In genomic region chr1:75570403-75570802, GRCm38 (mm10) we compare ENCODE assay signal across 17 mouse cellular contexts. TPM values are rescaled to one million over a fixed set of nuclear protein-coding genes. Genes with fewer than 3 reads are reported as not detected.
DNase-seq lines count a peak whose midpoint lies in the region; ATAC-seq lines count a peak whose summit lies in the region.
"Had no signal": no experiment of that assay in that cellular context is flagged by ENCODE, and none has a peak within 500 bp of the region (broad histone marks: within the 10 kb centered on the region; RNA-seq: fewer than 3 reads in every experiment).

No protein-coding gene starts in this region.

- 66% methylated on average over 6 of the region's 6 CpGs for WGBS in embryonic facial prominence, embryonic 14.5 days
- 70% methylated on average over 6 of the region's 6 CpGs for WGBS in embryonic facial prominence, embryonic 10.5 days
- WGBS in heart, embryonic 11.5 days (ENCODE audit: insufficient replicate concordance): 62% methylated on average over 6 of the region's 6 CpGs
- WGBS in heart, embryonic 16.5 days: 41% methylated on average over 6 of the region's 6 CpGs

- no peak overlapping the region for H3K4me2 ChIP-seq in embryonic facial prominence, embryonic 14.5 days (ENCODE audit: low read depth, low read length)
- H3K4me2 ChIP-seq in heart, embryonic 11.5 days: no peak overlapping the region
- no peak overlapping the region for H3K4me2 ChIP-seq in heart, embryonic 16.5 days (ENCODE audit: low read depth, low read length)
- H3K4me2 ChIP-seq: forebrain, embryonic 15.5 days; hindbrain, embryonic 12.5 days had no signal

- H3K27ac ChIP-seq in embryonic facial prominence, embryonic 14.5 days (replicated peaks; ENCODE audit: low read depth, low read length): no peak overlapping the region
- H3K27ac ChIP-seq in embryonic facial prominence, embryonic 10.5 days (replicated peaks): no peak overlapping the region
- H3K27ac ChIP-seq in heart, embryonic 11.5 days (ENCODE audit: low read depth, low read length): peak overlapping the region; percentile 60
- peak overlapping the region; percentile 89 for H3K27ac ChIP-seq in heart, embryonic 16.5 days (ENCODE audit: low read length)
- H3K27ac ChIP-seq: forebrain, embryonic 15.5 days; hindbrain, embryonic 12.5 days had no signal

- H3K4me1 ChIP-seq in embryonic facial prominence, embryonic 14.5 days (ENCODE audit: control insufficient read depth, insufficient read depth, low read length): no peaks in the 10 kb centered on the region
- 0 out of 2 replicates have a peak, but pooled peaks cover 5% of the 10 kb centered on the region for H3K4me1 ChIP-seq in embryonic facial prominence, embryonic 10.5 days
- peaks cover 12% of the 10 kb centered on the region for H3K4me1 ChIP-seq in heart, embryonic 11.5 days (ENCODE audit: control insufficient read depth, insufficient read depth, low read length)
- peaks cover 29% of the 10 kb centered on the region for H3K4me1 ChIP-seq in heart, embryonic 16.5 days (ENCODE audit: control insufficient read depth, insufficient read depth, low read length)

- no peaks in the 10 kb centered on the region; the same call in 1 of the 2 replicates for H3K27me3 ChIP-seq in embryonic facial prominence, embryonic 14.5 days (replicated peaks; ENCODE audit: control insufficient read depth, insufficient read depth, low read length)
- H3K27me3 ChIP-seq in embryonic facial prominence, embryonic 10.5 days (replicated peaks; ENCODE audit: low read depth, poor library complexity, severe bottlenecking): peaks cover 4% of the 10 kb centered on the region; the same call in 1 of the 2 replicates
- H3K27me3 ChIP-seq in heart, embryonic 11.5 days (ENCODE audit: control insufficient read depth, insufficient read depth, low read length): no peaks in the 10 kb centered on the region
- no peaks in the 10 kb centered on the region for H3K27me3 ChIP-seq in heart, embryonic 16.5 days (ENCODE audit: control insufficient read depth, insufficient read depth, low read length)
- H3K27me3 ChIP-seq: forebrain, embryonic 15.5 days; hindbrain, embryonic 12.5 days had no signal

- ATAC-seq in embryonic facial prominence, embryonic 14.5 days (ENCODE audit: low read depth): 0 out of 2 replicates have a peak, but pooled peaks have one; percentile 37
- ATAC-seq in heart, embryonic 11.5 days (replicated peaks; ENCODE audit: insufficient number of reproducible peaks, low FRiP score, low TSS enrichment): no peak
- ATAC-seq in heart, embryonic 16.5 days (replicated peaks; ENCODE audit: extremely low read depth, insufficient read depth, low FRiP score): peak; percentile 83
- ATAC-seq: forebrain, embryonic 15.5 days; hindbrain, embryonic 16.5 days; inflammation-experienced regulatory T-cells, adult 6 months; intestine, postnatal 0 days had no signal

- H3K9ac ChIP-seq in embryonic facial prominence, embryonic 14.5 days (ENCODE audit: low read depth, low read length): no peak overlapping the region
- H3K9ac ChIP-seq in heart, embryonic 11.5 days (ENCODE audit: low read depth, low read length): no peak overlapping the region
- H3K9ac ChIP-seq in heart, embryonic 16.5 days (ENCODE audit: low read length): peak overlapping the region; percentile 20; the same call in 1 of the 2 replicates
- H3K9ac ChIP-seq: forebrain, embryonic 15.5 days; hindbrain, embryonic 12.5 days had no signal

- H3K36me3 ChIP-seq in embryonic facial prominence, embryonic 14.5 days (ENCODE audit: control insufficient read depth, insufficient read depth, low read length): no peaks in the 10 kb centered on the region
- no peaks in the 10 kb centered on the region for H3K36me3 ChIP-seq in embryonic facial prominence, embryonic 10.5 days (replicated peaks)
- no peaks in the 10 kb centered on the region for H3K36me3 ChIP-seq in heart, embryonic 11.5 days (ENCODE audit: control insufficient read depth, insufficient read depth, low read length)
- H3K36me3 ChIP-seq in heart, embryonic 16.5 days (ENCODE audit: control insufficient read depth, insufficient read depth): no peaks in the 10 kb centered on the region
- H3K36me3 ChIP-seq: forebrain, embryonic 15.5 days; hindbrain, embryonic 12.5 days had no signal

- no peaks in the 10 kb centered on the region for H3K9me3 ChIP-seq in embryonic facial prominence, embryonic 14.5 days (ENCODE audit: control insufficient read depth, low read length)
- H3K9me3 ChIP-seq in embryonic facial prominence, embryonic 10.5 days: no peaks in the 10 kb centered on the region
- no peaks in the 10 kb centered on the region for H3K9me3 ChIP-seq in heart, embryonic 11.5 days (replicated peaks; ENCODE audit: control insufficient read depth, low read length)
- H3K9me3 ChIP-seq in heart, embryonic 16.5 days (replicated peaks; ENCODE audit: control insufficient read depth, low read length): no peaks in the 10 kb centered on the region
- H3K9me3 ChIP-seq: forebrain, embryonic 15.5 days; hindbrain, embryonic 12.5 days had no signal

- no peak overlapping the region for H3K4me3 ChIP-seq in embryonic facial prominence, embryonic 14.5 days (ENCODE audit: low read depth, low read length)
- H3K4me3 ChIP-seq in embryonic facial prominence, embryonic 10.5 days: no peak overlapping the region
- H3K4me3 ChIP-seq in heart, embryonic 11.5 days (ENCODE audit: low read depth, low read length): no peak overlapping the region
- H3K4me3 ChIP-seq in heart, embryonic 16.5 days (ENCODE audit: low read length): no peak overlapping the region
- H3K4me3 ChIP-seq: forebrain, embryonic 15.5 days; hindbrain, embryonic 12.5 days had no signal

- DNase-seq in embryonic facial prominence, embryonic 14.5 days (ENCODE audit: low spot score): no peak
- DNase-seq in embryonic facial prominence, embryonic 10.5 days (ENCODE audit: low spot score): no peak
- DNase-seq in heart, adult 9 months (ENCODE audit: low spot score in 2 of 2): no peak
- DNase-seq in kidney, postnatal 25 days: no peak
- DNase-seq in lung, postnatal 14 days: no peak
- DNase-seq: adrenal gland, postnatal 10 days; cerebellum, adult 11 months; cerebellum, adult 9-10 months; gastrocnemius, postnatal 36 days; kidney, adult 8-10 months had no signal

RNA-seq across cellular contexts. Expression of gene Slc4a3, which starts 24.3 kb away (rescaled TPM):
- polyA plus RNA-seq in embryonic facial prominence, embryonic 14.5 days (2014; fragmentation: Nextera tagmentation; extraction: Ambion mirVana): 12.0 and 18.5 TPM in 2 replicates
- 15.7 and 18.0 TPM in 2 replicates for polyA plus RNA-seq in embryonic facial prominence, embryonic 10.5 days (2016; fragmentation: Nextera tagmentation; extraction: Ambion mirVana)
- 13.3 and 14.2 TPM in 2 replicates for polyA plus RNA-seq in heart, embryonic 11.5 days (2014; fragmentation: Nextera tagmentation; extraction: Ambion mirVana)
- 33.3 and 36.6 TPM in 2 replicates for polyA plus RNA-seq in heart, embryonic 16.5 days (2015; fragmentation: Nextera tagmentation; extraction: Ambion mirVana)

RNA-seq across cellular contexts. Expression of gene Stk11ip, which starts 49.1 kb away (rescaled TPM):
- 13.1 and 15.3 TPM in 2 replicates for polyA plus RNA-seq in embryonic facial prominence, embryonic 14.5 days (2014; fragmentation: Nextera tagmentation; extraction: Ambion mirVana)
- polyA plus RNA-seq in embryonic facial prominence, embryonic 10.5 days (2016; fragmentation: Nextera tagmentation; extraction: Ambion mirVana): 31.7 and 33.4 TPM in 2 replicates
- polyA plus RNA-seq in heart, embryonic 11.5 days (2014; fragmentation: Nextera tagmentation; extraction: Ambion mirVana): 9.1 and 11.6 TPM in 2 replicates
- polyA plus RNA-seq in heart, embryonic 16.5 days (2015; fragmentation: Nextera tagmentation; extraction: Ambion mirVana): 14.3 and 14.7 TPM in 2 replicates

Comparison
In these comparisons a context has a peak if more than half of its experiments do, and no peak if none do; other contexts are left out.
1. H3K27ac ChIP-seq: peak in heart, embryonic 11.5 days (single experiment) and heart, embryonic 16.5 days (single experiment); none in embryonic facial prominence, embryonic 14.5 days (single experiment) and embryonic facial prominence, embryonic 10.5 days (single experiment).